Mouse (Mus musculus): Measurements from ENCODE around the gene Nol7. TPM values are rescaled to one million over a fixed set of nuclear protein-coding genes. Genes with fewer than 3 reads are reported as not detected.

Nol7 gene
- 100 to 1,000 TPM; 123 to 126 TPM for total RNA-seq (2021)

DNA sequence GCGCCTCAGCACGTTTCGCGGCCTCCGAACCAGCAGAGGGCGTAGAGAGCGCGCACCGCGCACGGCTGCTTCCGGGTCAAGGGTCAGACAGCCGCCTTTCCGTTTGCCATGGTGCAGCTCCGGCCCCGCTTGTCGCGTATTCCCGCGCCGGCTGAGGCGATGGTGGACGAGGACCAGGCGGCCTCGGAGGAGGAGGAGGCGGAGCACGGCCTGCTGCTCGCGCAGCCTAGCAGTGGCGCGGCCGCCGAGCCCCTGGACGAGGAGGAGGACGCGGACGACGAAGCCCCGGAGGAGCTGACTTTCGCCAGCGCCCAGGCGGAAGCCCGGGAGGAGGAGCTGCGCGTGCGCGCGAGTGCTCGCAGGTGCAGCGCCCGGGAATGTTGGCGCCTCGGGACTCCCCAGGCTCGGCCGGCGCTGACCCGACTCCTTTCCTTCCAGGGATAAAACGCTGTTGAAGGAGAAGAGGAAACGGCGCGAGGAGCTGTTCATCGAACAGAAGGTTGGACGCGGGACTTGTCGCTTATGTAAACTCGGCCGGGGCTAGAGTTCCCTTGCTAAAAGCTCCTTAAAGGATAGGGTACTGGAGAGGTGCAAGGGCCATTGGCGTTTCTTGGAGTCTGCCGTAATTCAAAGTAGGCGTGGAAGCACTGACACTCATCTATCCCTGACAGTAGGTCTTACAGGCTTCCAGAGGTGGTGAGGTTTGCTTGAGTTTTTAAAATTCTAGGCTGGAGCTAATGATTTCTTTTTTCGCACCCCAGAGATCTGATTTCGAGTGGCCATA lies at the start of gene Nol7:
Gene Nol7 (plus strand): TSS at position 94 of the 784 bp plus-strand sequence.
- DNase-seq: peak; percentile 97

GRCm38 (mm10) chr13:43349376-43349775 lies 48.8 kb upstream of the Nol7 start:
- DNase-seq: no peak

GRCm38 (mm10) chr13:43350489-43351169 lies 47.6 kb upstream of the Nol7 start:
- DNase-seq: no peak

DNA sequence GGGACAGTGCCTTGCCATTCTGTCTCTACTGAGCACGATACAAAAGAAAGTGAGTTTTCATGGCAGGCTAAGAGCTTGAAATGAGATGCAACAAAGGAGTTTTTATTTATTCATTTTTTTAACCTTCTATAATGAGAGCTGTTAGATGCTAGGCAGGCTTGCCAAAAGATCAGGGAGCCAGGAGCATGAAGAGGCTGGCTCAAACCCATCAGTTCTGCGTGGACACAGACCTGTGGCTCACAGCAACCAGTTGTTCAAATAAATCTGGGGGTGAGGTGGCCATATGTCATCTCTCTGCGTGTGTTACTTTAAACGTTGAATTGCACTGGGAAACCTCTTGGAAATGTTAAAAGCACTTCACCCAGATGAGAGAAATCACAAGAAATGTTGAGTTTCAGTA lies 44.8 kb upstream of the Nol7 start:
- no peak for DNase-seq

DNA sequence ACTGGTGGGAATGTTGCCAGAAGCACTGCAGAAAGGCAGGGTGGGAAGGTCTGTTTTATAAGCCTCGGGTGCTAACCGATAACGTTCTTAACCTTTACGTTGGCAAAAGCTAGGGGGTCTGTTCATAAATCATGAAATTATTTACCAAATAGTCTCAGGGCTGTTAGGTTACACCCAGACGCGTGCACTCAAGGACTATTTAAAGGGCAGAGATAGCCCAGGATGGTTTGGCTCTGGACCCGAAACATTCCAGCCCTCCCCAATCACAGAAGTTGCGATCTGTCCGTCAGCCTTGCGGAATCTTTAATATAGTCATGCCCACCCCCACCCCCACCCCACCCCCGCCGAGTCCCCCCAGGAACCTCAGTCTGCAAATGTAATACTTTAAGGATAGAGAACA lies 43.8 kb upstream of the Nol7 start:
- DNase-seq: no peak

GRCm38 (mm10) chr13:43356346-43357125 lies 41.7 kb upstream of the Nol7 start:
- no peak for DNase-seq

DNA sequence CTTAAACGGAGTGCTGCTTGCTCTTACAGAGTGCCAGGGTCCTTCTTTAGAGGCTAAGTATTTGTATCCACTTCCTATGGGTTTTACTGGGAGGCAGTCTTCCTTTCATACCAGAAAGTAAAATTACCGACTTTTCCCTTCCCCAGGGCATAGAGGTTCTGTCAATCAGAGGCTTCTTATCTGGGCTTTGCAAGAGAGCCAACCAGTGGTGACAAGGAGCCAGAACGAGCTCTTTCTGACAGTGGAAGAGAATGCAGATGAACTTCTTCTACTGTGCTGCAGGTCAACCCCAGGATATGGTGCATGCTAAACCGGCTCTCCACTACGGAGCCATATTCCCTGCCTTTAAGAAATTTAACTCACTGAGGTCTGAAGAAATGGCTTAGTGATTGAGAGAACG lies 37.7 kb upstream of the Nol7 start:
- DNase-seq: no peak

- DNase-seq: no peak
These were observed 35.8 kb upstream of the Nol7 start for GRCm38 (mm10) chr13:43362353-43362752.

GRCm38 (mm10) chr13:43364985-43365824 lies 33.0 kb upstream of the Nol7 start, which contains the start of gene Sirt5:
Gene Sirt5 (plus strand): TSS chr13:43365496.
- peak; percentile 95 for DNase-seq

- DNase-seq: no peak
These were observed 32.4 kb upstream of the Nol7 start for GRCm38 (mm10) chr13:43365825-43366184.

DNA sequence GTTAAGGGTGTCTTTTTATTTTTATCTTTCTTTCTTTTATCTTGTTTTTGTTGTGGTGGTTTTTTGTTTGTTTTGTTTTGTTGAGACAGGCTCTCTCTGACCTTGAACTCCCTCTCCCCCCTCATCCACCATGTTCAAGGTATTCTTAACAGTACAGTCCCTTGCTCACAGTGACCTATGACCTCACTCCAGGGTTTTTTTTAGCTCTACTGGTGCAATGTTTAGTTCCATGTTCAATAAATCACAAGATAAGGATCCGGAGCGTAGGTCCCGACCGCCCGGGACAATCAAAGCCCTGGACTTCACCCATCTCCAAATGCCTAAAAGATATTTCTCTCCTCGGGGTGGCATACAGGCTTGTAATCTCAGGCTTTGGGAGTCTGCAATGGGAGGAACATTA lies 28.1 kb upstream of the Nol7 start:
- no peak for DNase-seq

- DNase-seq: no peak
These were observed 25.3 kb upstream of the Nol7 start for GRCm38 (mm10) chr13:43372892-43373291.

GRCm38 (mm10) chr13:43374205-43374604 lies 24.0 kb upstream of the Nol7 start:
- no peak for DNase-seq

- DNase-seq: no peak
These were observed 23.2 kb upstream of the Nol7 start for GRCm38 (mm10) chr13:43374918-43375432.

- no peak for DNase-seq
These were observed 18.2 kb upstream of the Nol7 start for GRCm38 (mm10) chr13:43379989-43380388.

DNA sequence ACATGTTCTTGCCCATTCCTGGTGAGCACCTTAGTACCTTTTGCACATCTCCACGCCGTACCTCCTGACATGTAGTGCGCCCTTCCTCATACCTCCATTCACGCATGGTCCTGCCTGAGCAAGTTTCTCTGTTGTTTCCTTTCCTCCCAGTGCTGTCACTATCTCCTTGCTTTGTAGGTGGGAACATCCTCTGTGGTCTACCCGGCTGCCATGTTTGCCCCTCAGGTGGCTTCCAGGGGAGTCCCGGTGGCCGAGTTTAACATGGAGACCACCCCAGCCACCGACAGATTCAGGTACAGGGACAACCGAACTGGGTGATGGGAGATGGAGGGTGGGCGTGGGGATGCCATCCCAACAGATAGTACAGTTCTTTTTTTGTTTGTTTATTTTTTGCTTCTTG lies 12.9 kb upstream of the Nol7 start:
- no peak for DNase-seq

- no peak for DNase-seq
These were observed 392 bp upstream of the Nol7 start for GRCm38 (mm10) chr13:43397700-43398296.

- no peak for DNase-seq
These were observed 1.4 kb downstream of the Nol7 start for GRCm38 (mm10) chr13:43399576-43399975.

GRCm38 (mm10) chr13:43412311-43412710 lies 14.1 kb downstream of the Nol7 start:
- DNase-seq: no peak

GRCm38 (mm10) chr13:43413611-43414010 lies 15.4 kb downstream of the Nol7 start:
- DNase-seq: no peak

DNA sequence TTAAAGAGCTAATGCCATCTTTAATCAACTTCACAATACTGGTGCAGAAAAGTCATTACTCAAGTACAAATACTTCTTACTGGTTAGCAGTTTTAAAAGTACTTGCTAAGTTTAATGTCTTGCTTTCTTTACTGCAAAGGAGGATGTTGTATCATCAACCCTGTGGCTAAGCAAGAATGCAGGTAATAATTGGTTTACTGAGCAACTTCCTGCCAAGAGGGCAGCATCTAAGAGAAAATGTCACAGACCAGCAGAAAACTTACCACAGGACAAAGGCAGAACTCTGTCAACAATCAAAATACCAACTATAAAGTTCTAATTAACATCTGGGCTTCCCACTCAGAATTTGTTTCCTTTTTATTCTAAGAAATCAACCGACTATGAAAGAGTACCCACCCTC lies 17.1 kb downstream of the Nol7 start:
- DNase-seq: no peak

DNA sequence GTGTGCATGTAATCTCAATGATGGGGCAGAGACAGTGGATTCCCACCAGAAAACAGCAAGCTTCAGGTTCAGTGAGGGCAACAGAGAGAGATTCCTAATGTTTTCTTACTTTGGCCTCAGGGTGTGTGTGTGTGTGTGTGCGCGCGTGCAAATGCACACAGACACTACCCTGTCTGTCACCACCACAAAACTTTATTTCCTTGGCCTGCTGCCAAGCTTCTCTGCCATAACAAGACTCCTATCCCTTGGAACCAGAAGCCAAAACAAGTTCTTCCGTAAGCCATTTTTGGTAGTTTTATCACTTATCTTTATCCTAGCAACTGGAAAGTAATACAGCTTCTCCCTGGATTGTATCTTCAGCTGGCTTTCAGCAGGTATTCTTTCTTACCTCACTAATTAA lies 30.2 kb downstream of the Nol7 start:
- DNase-seq: no peak
